ENCODE assay signal across 7 mouse cellular contexts in genomic region chr3:133876439-133877072, GRCm38 (mm10).
A peak's percentile ranks its signal among the peaks of the same experiment; 100 is the strongest.
DNase-seq lines count a peak whose midpoint lies in the region; ATAC-seq and TF ChIP-seq lines count a peak whose summit lies in the region.

No protein-coding gene starts in this region.

- TF ChIP-seq CTCF in gastrocnemius, adult 2 months (IDR thresholded peaks at IDR 0.05), result peak; percentile 82

- peak overlapping the region; percentile 33 for H3K9ac ChIP-seq in hindbrain, embryonic 16.5 days (ENCODE audit: low read depth, low read length)

- intact Hi-C loops in gastrocnemius, adult 2 months (cut with DNase I), result loop anchor here (5.0 kb wide), 2 partner anchors 564 to 756 kb away; partner anchors contain the start of gene Ppa2

- 11% methylated on average over 13 of the region's 13 CpGs for WGBS in hindbrain, embryonic 16.5 days

- H3K27ac ChIP-seq in gastrocnemius, adult 2 months, result no peak overlapping the region
- H3K27ac ChIP-seq in hindbrain, embryonic 16.5 days (ENCODE audit: low read depth, low read length), result peak overlapping the region; percentile 75

- H3K4me2 ChIP-seq in hindbrain, embryonic 16.5 days (ENCODE audit: low read length), result peak overlapping the region; percentile 55

- DNase-seq in adrenal gland, adult (ENCODE audit: inconsistent age in 2 of 2, low spot score in 1 of 2), result peak; percentile 71 to 94
- DNase-seq in cerebellum, postnatal 36 days, result peak; percentile 67 to 80
- DNase-seq in gastrocnemius, adult 2 months, result peak; percentile 53
- peak; percentile 57 to 63 for DNase-seq in layer of hippocampus, postnatal 36 days
- peak; percentile 80 for DNase-seq in right cerebral cortex, postnatal 4 days

- no peaks in the 10 kb centered on the region for H3K9me3 ChIP-seq in hindbrain, embryonic 16.5 days (ENCODE audit: control insufficient read depth, low read length)

- H3K4me1 ChIP-seq in hindbrain, embryonic 16.5 days (ENCODE audit: control insufficient read depth, insufficient read depth, low read depth, low read length), result peaks cover 6% of the 10 kb centered on the region

- no peaks in the 10 kb centered on the region for H3K36me3 ChIP-seq in hindbrain, embryonic 16.5 days (ENCODE audit: control insufficient read depth, insufficient read depth, low read length)

- ATAC-seq in hindbrain, embryonic 16.5 days, result peak; percentile 97
- peak; percentile 71 for ATAC-seq in megakaryocyte, adult 5-6 weeks (ENCODE audit: poor library complexity, severe bottlenecking)

- no peaks in the 10 kb centered on the region for H3K27me3 ChIP-seq in hindbrain, embryonic 16.5 days (replicated peaks; ENCODE audit: control insufficient read depth, insufficient read depth, low read length)

- peak overlapping the region; percentile 33 for H3K4me3 ChIP-seq in gastrocnemius, adult 2 months
- H3K4me3 ChIP-seq in hindbrain, embryonic 16.5 days (ENCODE audit: low read length), result peak overlapping the region; percentile 12
